Mouse (Mus musculus) midbrain, embryonic 15.5 days (tissue): Measurements from ENCODE around the gene Slc6a18. TPM values are rescaled to one million over a fixed set of nuclear protein-coding genes. Genes with fewer than 3 reads are reported as not detected.

Experiments
- ATAC-seq: fragments of 200-750 bp; cut with Nextera tagmentation; replicated peaks from 2 replicates; pipeline ENCODE4 v1.8.0; 2017; ENCODE audit warnings: moderate TSS enrichment
- H3K27ac ChIP-seq: fragments of 300-500 bp; sonication (generic); 2 replicates; pipeline ENCODE4 v1.5.1; 2015; ENCODE audit warnings: mild to moderate bottlenecking, inconsistent platforms
- H3K27me3 ChIP-seq: fragments of 300-500 bp; sonication (generic); replicated peaks from 2 replicates; pipeline ENCODE4 v1.6.1; 2015; ENCODE audit warnings: inconsistent platforms
- H3K36me3 ChIP-seq: fragments of 300-500 bp; sonication (generic); replicated peaks from 2 replicates; pipeline ENCODE4 v1.6.1; 2015; ENCODE audit warnings: inconsistent platforms
- H3K4me1 ChIP-seq: fragments of 300-500 bp; sonication (generic); 2 replicates; pipeline ENCODE4 v1.6.1; 2015; ENCODE audit warnings: inconsistent platforms
- H3K4me2 ChIP-seq: fragments of 300-500 bp; sonication (generic); 2 replicates; pipeline ENCODE4 v1.6.1; 2015; ENCODE audit warnings: inconsistent platforms, mild to moderate bottlenecking, moderate library complexity
- H3K4me3 ChIP-seq: fragments of 300-500 bp; sonication (generic); 2 replicates; pipeline ENCODE4 v1.5.1; 2015; ENCODE audit warnings: mild to moderate bottlenecking, inconsistent platforms
- H3K9ac ChIP-seq: fragments of 300-500 bp; sonication (generic); 2 replicates; pipeline ENCODE4 v1.6.1; 2015; ENCODE audit warnings: mild to moderate bottlenecking, inconsistent platforms
- H3K9me3 ChIP-seq: fragments of 300-500 bp; sonication (generic); 2 replicates; pipeline ENCODE4 v1.6.1; 2016; ENCODE audit warnings: inconsistent platforms
- WGBS: fragments of 180-500 bp; shearing (Covaris S2); methylation state at CpG from one replicate; pipeline ENCODE4 v1.1.7; 2015; ENCODE audit warnings: mixed read lengths; 5-methylcytosine and 5-hydroxymethylcytosine counted together
- polyA plus RNA-seq: library from polyadenylated mRNA; unstranded; fragments of >200 nt; fragmentation: Nextera tagmentation; extraction: Ambion mirVana; gene quantifications from 2 replicates; pipeline ENCODE4 v1.2.1, GENCODE M21; 2015

The Slc6a18 gene
- polyA plus RNA-seq, 1 experiment from 2014 or later = not detected

GRCm38 (mm10) chr13:73702776-73703175 is 25.0 kb upstream of the Slc6a18 start:
- Histone ChIP-seq H3K4me2 (no peak overlapping the region), H3K9me3 (no peaks in the 10 kb centered on the region), H3K36me3 (no peaks in the 10 kb centered on the region), H3K4me3 (no peak overlapping the region), H3K27ac (no peak overlapping the region), H3K27me3 (no peaks in the 10 kb centered on the region), H3K4me1 (no peaks in the 10 kb centered on the region), H3K9ac (no peak overlapping the region)
- 89% methylated on average over 4 of the region's 4 CpGs for WGBS
- no peak for ATAC-seq

GRCm38 (mm10) chr13:73701161-73701883 is 23.5 kb upstream of the Slc6a18 start:
- no peak for ATAC-seq
- WGBS = 73% methylated on average over 9 of the region's 9 CpGs
- H3K4me1 ChIP-seq = no peaks in the 10 kb centered on the region
- no peaks in the 10 kb centered on the region for H3K27me3 ChIP-seq
- H3K27ac ChIP-seq = no peak overlapping the region
- no peaks in the 10 kb centered on the region for H3K36me3 ChIP-seq
- no peak overlapping the region for H3K9ac ChIP-seq
- no peaks in the 10 kb centered on the region for H3K9me3 ChIP-seq
- H3K4me3 ChIP-seq = no peak overlapping the region
- H3K4me2 ChIP-seq = no peak overlapping the region

- Histone ChIP-seq H3K27me3 (no peaks in the 10 kb centered on the region), H3K4me2 (no peak overlapping the region), H3K9ac (no peak overlapping the region), H3K4me3 (no peak overlapping the region), H3K36me3 (no peaks in the 10 kb centered on the region), H3K27ac (no peak overlapping the region), H3K9me3 (no peaks in the 10 kb centered on the region), H3K4me1 (no peaks in the 10 kb centered on the region)
- WGBS = 92% methylated on average over 12 of the region's 12 CpGs
- no peak for ATAC-seq
Measured at GRCm38 (mm10) chr13:73700554-73700953, 22.7 kb upstream of the Slc6a18 start.

- ATAC-seq = no peak
- H3K27ac ChIP-seq = no peak overlapping the region
- 95% methylated on average over 6 of the region's 6 CpGs for WGBS
Measured at GRCm38 (mm10) chr13:73699714-73700113, 21.9 kb upstream of the Slc6a18 start.

GRCm38 (mm10) chr13:73696529-73696928 is 18.7 kb upstream of the Slc6a18 start:
- no peak overlapping the region for H3K27ac ChIP-seq
- H3K9me3 ChIP-seq = no peaks in the 10 kb centered on the region
- H3K4me2 ChIP-seq = no peak overlapping the region
- no peak overlapping the region for H3K9ac ChIP-seq
- WGBS = 79% methylated on average over 3 of the region's 3 CpGs
- no peaks in the 10 kb centered on the region for H3K4me1 ChIP-seq
- ATAC-seq = no peak
- no peaks in the 10 kb centered on the region for H3K27me3 ChIP-seq
- H3K4me3 ChIP-seq = no peak overlapping the region
- no peaks in the 10 kb centered on the region for H3K36me3 ChIP-seq

More at GRCm38 (mm10) chr13:73699714-73700113, 21.9 kb upstream of the Slc6a18 start:
- Histone ChIP-seq H3K4me1 (no peaks in the 10 kb centered on the region), H3K4me3 (no peak overlapping the region), H3K36me3 (no peaks in the 10 kb centered on the region), H3K9ac (no peak overlapping the region), H3K9me3 (no peaks in the 10 kb centered on the region), H3K27me3 (no peaks in the 10 kb centered on the region), H3K4me2 (no peak overlapping the region)

- no peak for ATAC-seq
Measured at GRCm38 (mm10) chr13:73694972-73695371, 17.1 kb upstream of the Slc6a18 start.

GRCm38 (mm10) chr13:73693333-73693732 is 15.5 kb upstream of the Slc6a18 start:
- no peak overlapping the region for H3K4me2 ChIP-seq
- no peaks in the 10 kb centered on the region for H3K4me1 ChIP-seq
- H3K27me3 ChIP-seq = no peaks in the 10 kb centered on the region
- H3K4me3 ChIP-seq = no peak overlapping the region
- H3K27ac ChIP-seq = no peak overlapping the region
- H3K36me3 ChIP-seq = no peaks in the 10 kb centered on the region
- ATAC-seq = no peak
- WGBS = 69% methylated on average over 2 of the region's 2 CpGs
- H3K9me3 ChIP-seq = no peaks in the 10 kb centered on the region
- no peak overlapping the region for H3K9ac ChIP-seq

More at GRCm38 (mm10) chr13:73694972-73695371, 17.1 kb upstream of the Slc6a18 start:
- H3K4me1 ChIP-seq = no peaks in the 10 kb centered on the region
- no peaks in the 10 kb centered on the region for H3K27me3 ChIP-seq
- no peaks in the 10 kb centered on the region for H3K36me3 ChIP-seq
- H3K9me3 ChIP-seq = no peaks in the 10 kb centered on the region
- no peak overlapping the region for H3K9ac ChIP-seq
- H3K27ac ChIP-seq = no peak overlapping the region
- no peak overlapping the region for H3K4me3 ChIP-seq
- WGBS = 91% methylated on average over 1 of the region's 1 CpGs
- no peak overlapping the region for H3K4me2 ChIP-seq

GRCm38 (mm10) chr13:73692249-73692868 is 14.5 kb upstream of the Slc6a18 start:
- H3K9me3 ChIP-seq = no peaks in the 10 kb centered on the region

GRCm38 (mm10) chr13:73688934-73689333 is 11.1 kb upstream of the Slc6a18 start:
- no peak overlapping the region for H3K9ac ChIP-seq
- H3K9me3 ChIP-seq = no peaks in the 10 kb centered on the region
- no peak overlapping the region for H3K27ac ChIP-seq
- H3K36me3 ChIP-seq = no peaks in the 10 kb centered on the region
- no peak overlapping the region for H3K4me2 ChIP-seq
- H3K4me3 ChIP-seq = no peak overlapping the region
- no peaks in the 10 kb centered on the region for H3K4me1 ChIP-seq
- no peak for ATAC-seq
- WGBS = 84% methylated on average over 4 of the region's 4 CpGs
- H3K27me3 ChIP-seq = no peaks in the 10 kb centered on the region

More at GRCm38 (mm10) chr13:73692249-73692868, 14.5 kb upstream of the Slc6a18 start:
- Histone ChIP-seq H3K4me1 (no peaks in the 10 kb centered on the region), H3K9ac (no peak overlapping the region), H3K27ac (no peak overlapping the region), H3K4me3 (no peak overlapping the region), H3K4me2 (no peak overlapping the region), H3K36me3 (no peaks in the 10 kb centered on the region), H3K27me3 (no peaks in the 10 kb centered on the region)
- ATAC-seq = peak; percentile 65
- WGBS = 33% methylated on average over 10 of the region's 10 CpGs

- Histone ChIP-seq H3K4me1 (no peaks in the 10 kb centered on the region), H3K27me3 (no peaks in the 10 kb centered on the region), H3K36me3 (no peaks in the 10 kb centered on the region), H3K4me2 (no peak overlapping the region), H3K4me3 (no peak overlapping the region), H3K9ac (no peak overlapping the region), H3K9me3 (no peaks in the 10 kb centered on the region), H3K27ac (no peak overlapping the region)
- ATAC-seq = no peak
- 75% methylated on average over 3 of the region's 3 CpGs for WGBS
Measured at GRCm38 (mm10) chr13:73687601-73688000, 9.8 kb upstream of the Slc6a18 start.

GRCm38 (mm10) chr13:73685502-73685901 is 7.7 kb upstream of the Slc6a18 start:
- no peaks in the 10 kb centered on the region for H3K36me3 ChIP-seq
- H3K4me1 ChIP-seq = no peaks in the 10 kb centered on the region
- ATAC-seq = no peak
- no peak overlapping the region for H3K27ac ChIP-seq
- WGBS = 85% methylated on average over 6 of the region's 6 CpGs
- H3K9me3 ChIP-seq = no peaks in the 10 kb centered on the region
- no peak overlapping the region for H3K4me2 ChIP-seq
- no peak overlapping the region for H3K9ac ChIP-seq
- no peaks in the 10 kb centered on the region for H3K27me3 ChIP-seq
- no peak overlapping the region for H3K4me3 ChIP-seq

GRCm38 (mm10) chr13:73684412-73684811 is 6.6 kb upstream of the Slc6a18 start:
- Histone ChIP-seq H3K27ac (no peak overlapping the region), H3K4me1 (no peaks in the 10 kb centered on the region), H3K36me3 (no peaks in the 10 kb centered on the region), H3K4me2 (no peak overlapping the region), H3K27me3 (no peaks in the 10 kb centered on the region), H3K4me3 (no peak overlapping the region), H3K9me3 (no peaks in the 10 kb centered on the region), H3K9ac (no peak overlapping the region)
- ATAC-seq = no peak
- WGBS = 80% methylated on average over 1 of the region's 1 CpGs

- 89% methylated on average over 11 of the region's 11 CpGs for WGBS
- no peak overlapping the region for H3K27ac ChIP-seq
- H3K9ac ChIP-seq = no peak overlapping the region
- no peak for ATAC-seq
- no peak overlapping the region for H3K4me2 ChIP-seq
- H3K36me3 ChIP-seq = no peaks in the 10 kb centered on the region
- H3K4me3 ChIP-seq = no peak overlapping the region
- H3K27me3 ChIP-seq = no peaks in the 10 kb centered on the region
- no peaks in the 10 kb centered on the region for H3K9me3 ChIP-seq
- no peaks in the 10 kb centered on the region for H3K4me1 ChIP-seq
Measured at GRCm38 (mm10) chr13:73683682-73684081, 5.9 kb upstream of the Slc6a18 start.
